Mouse (Mus musculus) adipose tissue, adult 10 weeks (tissue): ENCODE measurements around the gene Ssxb1. TPM values are rescaled to one million over a fixed set of nuclear protein-coding genes. Genes with fewer than 3 reads are reported as not detected.

Experiments used
- polyA plus RNA-seq: library from polyadenylated mRNA; stranded (reverse); fragments of 350-450 nt; fragmentation: Illumina TruSeq; extraction: RNeasy Lipid Tissue Mini Kit (QIAGEN cat#74804); gene quantifications from one replicate; pipeline ENCODE4 v1.2.3, GENCODE M21; 2014; ENCODE audit warnings: low read depth, low replicate concordance

The Ssxb1 gene
- not detected for polyA plus RNA-seq

DNA sequence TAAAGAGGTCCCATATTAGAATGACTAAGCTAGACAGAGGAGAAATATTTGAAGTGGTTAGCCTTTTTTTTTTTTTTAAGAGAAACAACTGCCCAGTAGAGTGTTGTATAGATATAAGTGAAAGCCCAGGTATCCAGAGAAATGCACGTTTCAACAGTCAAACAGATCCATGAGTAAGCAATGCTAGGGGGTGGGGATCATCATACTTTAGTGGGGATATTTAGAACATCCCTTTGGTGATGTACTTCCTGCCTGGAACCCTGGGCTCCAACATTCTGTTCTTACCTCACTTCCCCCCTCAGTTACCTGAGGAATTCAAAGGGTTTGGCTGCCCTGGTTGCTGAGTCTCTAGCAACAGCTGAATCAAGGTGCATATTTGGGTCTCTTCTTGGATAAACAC lies at the start of gene Ssxb1:
TSS of gene Ssxb1 (plus strand) at position 301 of the 400 bp plus-strand sequence.

DNA sequence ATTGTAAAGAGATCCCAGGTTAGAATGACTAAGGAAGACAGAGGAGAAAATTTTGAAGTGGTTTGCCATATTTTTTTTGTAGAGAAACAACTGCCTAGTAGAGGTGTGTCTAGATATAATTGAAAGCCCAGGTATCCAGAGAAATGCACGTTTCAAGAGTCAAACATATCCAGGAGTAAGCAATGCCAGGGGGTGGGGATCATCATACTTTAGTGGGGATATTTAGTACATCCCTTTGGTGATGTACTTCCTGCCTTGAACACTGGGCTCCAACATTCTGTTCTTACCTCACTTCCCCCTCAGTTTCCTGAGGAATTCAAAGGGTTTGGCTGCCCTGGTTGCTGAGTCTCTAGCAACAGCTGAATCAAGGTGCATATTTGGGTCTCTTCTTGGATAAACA lies 46.4 kb upstream of the Ssxb1 start, which contains the start of gene Ssxb9:
TSS of gene Ssxb9 (plus strand) at position 301 of the 400 bp plus-strand sequence.

DNA sequence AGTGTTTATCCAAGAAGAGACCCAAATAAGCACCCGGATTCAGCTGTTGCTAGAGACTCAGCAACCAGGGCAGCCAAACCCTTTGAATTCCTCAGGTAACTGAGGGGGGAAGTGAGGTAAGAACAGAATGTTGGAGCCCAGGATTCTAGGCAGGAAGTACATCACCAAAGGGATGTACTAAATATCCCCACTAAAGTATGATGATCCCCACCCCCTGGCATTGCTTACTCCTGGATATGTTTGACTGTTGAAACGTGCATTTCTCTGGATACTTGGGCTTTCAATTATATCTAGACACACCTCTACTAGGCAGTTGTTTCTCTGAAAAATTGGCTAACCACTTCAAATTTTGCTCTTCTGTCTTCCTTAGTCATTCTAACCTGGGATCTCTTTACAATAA lies 48.5 kb downstream of the Ssxb1 start, which contains the start of gene Ssxb2:
TSS of gene Ssxb2 (minus strand) at position 101 of the 400 bp plus-strand sequence.

Other genes starting within 250 kb of the Ssxb1 start
- 6.0 TPM for gene Tbc1d25, start 237.1 kb upstream of the Ssxb1 start, polyA plus RNA-seq
- gene Ebp, start 219.8 kb upstream of the Ssxb1 start, polyA plus RNA-seq: 62.2 TPM
- gene Porcn, start 206.8 kb upstream of the Ssxb1 start, polyA plus RNA-seq: 15.1 TPM
- 26.9 TPM for gene Ftsj1, start 160.9 kb upstream of the Ssxb1 start, polyA plus RNA-seq
- gene Slc38a5, start 142.2 kb upstream of the Ssxb1 start, polyA plus RNA-seq: 1,544 TPM
- not detected for gene Ssxb10, start 85.9 kb upstream of the Ssxb1 start, polyA plus RNA-seq
- not detected for gene Ssxb9, start 46.3 kb upstream of the Ssxb1 start, polyA plus RNA-seq
- gene Ssxb2, start 48.4 kb downstream of the Ssxb1 start, polyA plus RNA-seq: not detected
- not detected for gene Gm14459, start 111.6 kb downstream of the Ssxb1 start, polyA plus RNA-seq
- not detected for gene Ssxb6, start 134.9 kb downstream of the Ssxb1 start, polyA plus RNA-seq
- not detected for gene Ssxb3, start 178.5 kb downstream of the Ssxb1 start, polyA plus RNA-seq